Mouse (Mus musculus) liver, postnatal 0 days (tissue): ENCODE results near the gene Gm3417.
"Not testable (repeated sequence)": the region's sequence is repeated elsewhere in the genome, so short reads cannot be mapped to it uniquely, and the experiment has no call there.

Experiments used
- CTCF ChIP-seq: sonication (generic); IDR thresholded peaks from 2 replicates; pipeline ENCODE4 v1.5.1; 2016; ENCODE audit warnings: antibody characterized with exemption, low read depth
- EP300 ChIP-seq: IDR thresholded peaks from 2 replicates; pipeline ENCODE4 v1.6.1; 2016; ENCODE audit warnings: antibody characterized with exemption, low read depth, mild to moderate bottlenecking

GRCm38 (mm10) chr17:15024502-15025193 is 46.1 kb upstream of the Gm3417 start:
- not testable (repeated sequence) for TF ChIP-seq CTCF, EP300
